Mouse (Mus musculus): ENCODE data around the gene Med22. TPM values are rescaled to one million over a fixed set of nuclear protein-coding genes. Genes with fewer than 3 reads are reported as not detected.
A peak's percentile ranks its signal among the peaks of the same experiment; 100 is the strongest.

Med22 gene
- total and polyA plus RNA-seq, 3 experiments, result 79.0 to 90.1 TPM; not detected in 1

GRCm38 (mm10) chr2:26919684-26920083 is 9.2 kb upstream of the Med22 start:
- H3K27me3 ChIP-seq (ENCODE audit: control insufficient read depth in 1 of 2, insufficient read depth in 2 of 2, low read length in 2 of 2), result no peaks in the 10 kb centered on the region
- peaks cover 0 to 15% of the 10 kb centered on the region in 2 experiments; a peak in 1 of 4 replicates for H3K4me1 ChIP-seq (ENCODE audit: control insufficient read depth in 1 of 2, insufficient read depth in 2 of 2, low read length in 2 of 2)
- H3K79me2 ChIP-seq (ENCODE audit: control insufficient read depth, insufficient read depth, low read length, poor library complexity), result peaks cover 38% of the 10 kb centered on the region
- no peak overlapping the region for H3K27ac ChIP-seq (ENCODE audit: control insufficient read depth, low read depth, low read length)
- peaks cover under 1 to 8% of the 10 kb centered on the region in 2 experiments; a peak in 3 of 4 replicates for H3K36me3 ChIP-seq (ENCODE audit: control insufficient read depth in 1 of 2, insufficient read depth in 2 of 2, low read length in 2 of 2)
- no peak for DNase-seq (ENCODE audit: low read depth, low spot score)
- no peaks in the 10 kb centered on the region for H3K9me3 ChIP-seq (replicated peaks; ENCODE audit: insufficient read depth, low read length)
- H3K9ac ChIP-seq (ENCODE audit: control insufficient read depth, low read depth, low read length, poor library complexity, severe bottlenecking), result no peak overlapping the region
- TF ChIP-seq SIN3A (IDR thresholded peaks at IDR 0.05; ENCODE audit: low read length) (no peak), USF2 (IDR thresholded peaks at IDR 0.05; ENCODE audit: borderline replicate concordance in 1 of 2, insufficient read depth in 1 of 2, low read depth in 1 of 2, low read length in 2 of 2) (no peak)
- no peak overlapping the region for H3K4me3 ChIP-seq (ENCODE audit: control insufficient read depth in 1 of 2, insufficient read depth in 1 of 2, low read depth in 2 of 2, low read length in 2 of 2)

GRCm38 (mm10) chr2:26916738-26917137 is 6.3 kb upstream of the Med22 start:
- Histone ChIP-seq H3K9me3 (replicated peaks; ENCODE audit: insufficient read depth, low read length) (no peaks in the 10 kb centered on the region), H3K36me3 (ENCODE audit: control insufficient read depth in 1 of 2, insufficient read depth in 2 of 2, low read length in 2 of 2) (peaks cover 5 to 18% of the 10 kb centered on the region in 2 experiments; a peak in 3 of 4 replicates), H3K79me2 (ENCODE audit: control insufficient read depth, insufficient read depth, low read length, poor library complexity) (peaks cover 53% of the 10 kb centered on the region), H3K4me3 (ENCODE audit: control insufficient read depth in 1 of 2, insufficient read depth in 1 of 2, low read depth in 2 of 2, low read length in 2 of 2) (peak overlapping the region; percentile 76 to 92), H3K27me3 (ENCODE audit: control insufficient read depth in 1 of 2, insufficient read depth in 2 of 2, low read length in 2 of 2) (no peaks in the 10 kb centered on the region), H3K9ac (ENCODE audit: control insufficient read depth, low read depth, low read length, poor library complexity, severe bottlenecking) (peak overlapping the region; percentile 89), H3K4me1 (ENCODE audit: control insufficient read depth in 1 of 2, insufficient read depth in 2 of 2, low read length in 2 of 2) (peaks cover 0 to 18% of the 10 kb centered on the region in 2 experiments; a peak in 2 of 4 replicates), H3K27ac (ENCODE audit: control insufficient read depth, low read depth, low read length) (peak overlapping the region; percentile 67)
- no peak for TF ChIP-seq MAFK (IDR thresholded peaks at IDR 0.05; ENCODE audit: borderline replicate concordance, low read depth, low read length)
- peak in 1 of 2 experiments; percentile 16; a peak in 1 of 4 replicates for TF ChIP-seq POLR2A (IDR thresholded peaks at IDR 0.05; ENCODE audit: control insufficient read depth in 1 of 2, insufficient read depth in 1 of 2, low read depth in 1 of 2, low read length in 2 of 2, poor library complexity in 1 of 2)
- 0 out of 2 replicates have a peak, but pooled peaks have one; percentile 3 for TF ChIP-seq POLR2AphosphoS2 (IDR thresholded peaks at IDR 0.05; ENCODE audit: low read length)
- TF ChIP-seq RAD21 (IDR thresholded peaks at IDR 0.05; ENCODE audit: low read depth, low read length), result no peak
- TF ChIP-seq POLR2AphosphoS5 (IDR thresholded peaks at IDR 0.05; ENCODE audit: borderline replicate concordance, low read depth, low read length), result no peak
- DNase-seq (ENCODE audit: low read depth, low spot score), result no peak

- peak within 1 kb of the TSS; percentile 76 to 92 for H3K4me3 ChIP-seq (ENCODE audit: control insufficient read depth in 1 of 2, insufficient read depth in 1 of 2, low read depth in 2 of 2, low read length in 2 of 2)
- peaks cover 0 to 18% of the 10 kb centered on the region in 2 experiments; a peak in 2 of 4 replicates for H3K4me1 ChIP-seq (ENCODE audit: control insufficient read depth in 1 of 2, insufficient read depth in 2 of 2, low read length in 2 of 2)
- H3K36me3 ChIP-seq (ENCODE audit: control insufficient read depth in 1 of 2, insufficient read depth in 2 of 2, low read length in 2 of 2), result peaks cover 5 to 18% of the 10 kb centered on the region in 2 experiments; a peak in 3 of 4 replicates
- peak within 1 kb of the TSS; percentile 89 for H3K9ac ChIP-seq (ENCODE audit: control insufficient read depth, low read depth, low read length, poor library complexity, severe bottlenecking)
- peak; percentile 90 for DNase-seq (ENCODE audit: low read depth, low spot score)
- H3K79me2 ChIP-seq (ENCODE audit: control insufficient read depth, insufficient read depth, low read length, poor library complexity), result peaks cover 59% of the 10 kb centered on the region
- H3K27me3 ChIP-seq (ENCODE audit: control insufficient read depth in 1 of 2, insufficient read depth in 2 of 2, low read length in 2 of 2), result no peaks in the 10 kb centered on the region
- peak within 1 kb of the TSS; percentile 67 for H3K27ac ChIP-seq (ENCODE audit: control insufficient read depth, low read depth, low read length)
- H3K9me3 ChIP-seq (replicated peaks; ENCODE audit: insufficient read depth, low read length), result no peaks in the 10 kb centered on the region
- TF ChIP-seq USF2 (IDR thresholded peaks at IDR 0.05; ENCODE audit: borderline replicate concordance in 1 of 2, insufficient read depth in 1 of 2, low read depth in 1 of 2, low read length in 2 of 2), result no peak
- TF ChIP-seq USF1 (IDR thresholded peaks at IDR 0.05; ENCODE audit: low read depth, low read length), result peak; percentile 87
- peak in 1 of 2 experiments; percentile 7; a peak in 1 of 4 replicates for TF ChIP-seq EP300 (IDR thresholded peaks at IDR 0.05; ENCODE audit: low read depth in 1 of 2, low read length in 2 of 2)
- TF ChIP-seq MYC (IDR thresholded peaks at IDR 0.05; ENCODE audit: low read depth, low read length), result peak; percentile 97
- peak; percentile 60 for TF ChIP-seq MAZ (IDR thresholded peaks at IDR 0.05; ENCODE audit: low read depth, low read length)
- no peak for TF ChIP-seq GABPA (IDR thresholded peaks at IDR 0.05; ENCODE audit: low read depth, low read length)
- peak; percentile 93 for TF ChIP-seq POLR2AphosphoS2 (IDR thresholded peaks at IDR 0.05; ENCODE audit: low read length)
- no peak for TF ChIP-seq JUND (IDR thresholded peaks at IDR 0.05; ENCODE audit: low read depth, low read length)
- no peak for TF ChIP-seq E2F4 (IDR thresholded peaks at IDR 0.05; ENCODE audit: borderline replicate concordance, low read depth, low read length)
- TF ChIP-seq SMC3 (IDR thresholded peaks at IDR 0.05; ENCODE audit: low read depth, low read length), result no peak
- TF ChIP-seq POLR2AphosphoS5 (IDR thresholded peaks at IDR 0.05; ENCODE audit: borderline replicate concordance, low read depth, low read length), result 0 out of 2 replicates have a peak, but pooled peaks have one; percentile 27
- TF ChIP-seq RAD21 (IDR thresholded peaks at IDR 0.05; ENCODE audit: low read depth, low read length), result no peak
- no peak for TF ChIP-seq UBTF (IDR thresholded peaks at IDR 0.05; ENCODE audit: borderline replicate concordance, insufficient read depth, low read depth, low read length)
- TF ChIP-seq ELF1 (IDR thresholded peaks at IDR 0.05; ENCODE audit: low read depth, low read length), result peak; percentile 87
- no peak for TF ChIP-seq GATA1 (IDR thresholded peaks at IDR 0.05; ENCODE audit: low read depth, low read length)
- TF ChIP-seq ETS1 (IDR thresholded peaks at IDR 0.05; ENCODE audit: low read depth, low read length), result peak; percentile 57; the same call in 1 of the 2 replicates
- peak; percentile 98 for TF ChIP-seq MXI1 (IDR thresholded peaks at IDR 0.05; ENCODE audit: low read depth, low read length)
- no peak for TF ChIP-seq ZNF384 (IDR thresholded peaks at IDR 0.05; ENCODE audit: low read depth, low read length)
- TF ChIP-seq TBP (IDR thresholded peaks at IDR 0.05; ENCODE audit: low read depth, low read length), result peak; percentile 66
Observed at GRCm38 (mm10) chr2:26915927-26916728, 5.7 kb upstream of the Med22 start, which contains the start of the genes Surf2 and Surf1. Gene Surf2 (plus strand): TSS chr2:26916367. Gene Surf1 (minus strand): TSS chr2:26916530.
